Mouse (Mus musculus) erythroblast, adult 5-6 weeks (primary cell): ENCODE data around the gene Serpinb9. TPM values are rescaled to one million over a fixed set of nuclear protein-coding genes. Genes with fewer than 3 reads are reported as not detected.
"Not testable (repeated sequence)": the region's sequence is repeated elsewhere in the genome, so short reads cannot be mapped to it uniquely, and the experiment has no call there.

Experiments
- ATAC-seq: replicated peaks from 2 replicates; pipeline ENCODE4 v1.8.0; 2016; ENCODE audit warnings: moderate number of reproducible peaks, mild to moderate bottlenecking, moderate TSS enrichment, inconsistent platforms; ENCODE audit not compliant: poor library complexity, low FRiP score, severe bottlenecking
- total RNA-seq, 2 experiments: library from RNA; stranded (forward) in 1 of 2; stranded (reverse) in 1 of 2; fragments of 150-400 nt in 1 of 2; fragments of 200-764, 138-1000 nt in 1 of 2; gene quantifications; 2 replicates each; pipeline versions ENCODE4 v1.2.3 to v1.2.4; 2015 to 2017; ENCODE audit warnings: low replicate concordance in 2 of 2

The Serpinb9 gene
- total RNA-seq, 2 experiments from 2014 or later, result 10.1 to 13.3 TPM

- ATAC-seq, result no peak
Measured at GRCm38 (mm10) chr13:32995051-32995450, 8.0 kb upstream of the Serpinb9 start.

- no peak for ATAC-seq
Measured at GRCm38 (mm10) chr13:33001341-33001740, 1.7 kb upstream of the Serpinb9 start.

- peak; percentile 79 for ATAC-seq
Measured at GRCm38 (mm10) chr13:33003523-33004413, 718 bp downstream of the Serpinb9 start.

- ATAC-seq, result peak; percentile 90
Measured at GRCm38 (mm10) chr13:33004414-33005105, 1.5 kb downstream of the Serpinb9 start.

GRCm38 (mm10) chr13:33005501-33006075 lies 2.5 kb downstream of the Serpinb9 start:
- ATAC-seq, result peak; percentile 26; the same call in 1 of the 2 replicates

- ATAC-seq, result no peak
Measured at GRCm38 (mm10) chr13:33006555-33006954, 3.5 kb downstream of the Serpinb9 start.

- no peak for ATAC-seq
Measured at GRCm38 (mm10) chr13:33012395-33012794, 9.3 kb downstream of the Serpinb9 start.

- ATAC-seq, result no peak
Measured at GRCm38 (mm10) chr13:33013271-33013670, 10.2 kb downstream of the Serpinb9 start.

- ATAC-seq, result no peak
Measured at GRCm38 (mm10) chr13:33022371-33022770, 19.3 kb downstream of the Serpinb9 start.

- no peak for ATAC-seq
Measured at GRCm38 (mm10) chr13:33026427-33027057, 23.5 kb downstream of the Serpinb9 start.

- ATAC-seq, result no peak
Measured at GRCm38 (mm10) chr13:33027244-33027643, 24.2 kb downstream of the Serpinb9 start, which contains the start of gene Serpinb9b. Gene Serpinb9b, plus strand, starts transcription at chr13:33027416.

GRCm38 (mm10) chr13:33028146-33028545 lies 25.1 kb downstream of the Serpinb9 start:
- ATAC-seq, result no peak

- ATAC-seq, result 0 out of 2 replicates have a peak, but pooled peaks have one; percentile 24
Measured at GRCm38 (mm10) chr13:33028550-33028949, 25.5 kb downstream of the Serpinb9 start.

- not testable (repeated sequence) for ATAC-seq
Measured at GRCm38 (mm10) chr13:33029478-33029877, 26.4 kb downstream of the Serpinb9 start.

GRCm38 (mm10) chr13:33030281-33030680 lies 27.2 kb downstream of the Serpinb9 start:
- no peak for ATAC-seq

GRCm38 (mm10) chr13:33035506-33035905 lies 32.5 kb downstream of the Serpinb9 start:
- no peak for ATAC-seq

- ATAC-seq, result no peak
Measured at GRCm38 (mm10) chr13:33043542-33043941, 40.5 kb downstream of the Serpinb9 start.

GRCm38 (mm10) chr13:33047234-33047633 lies 44.2 kb downstream of the Serpinb9 start:
- ATAC-seq, result no peak

GRCm38 (mm10) chr13:33048187-33048586 lies 45.1 kb downstream of the Serpinb9 start:
- ATAC-seq, result no peak

GRCm38 (mm10) chr13:33051697-33052096 lies 48.6 kb downstream of the Serpinb9 start:
- no peak for ATAC-seq
